Mouse (Mus musculus) urinary bladder, adult 2 months (tissue): ENCODE results near the gene Meig1. TPM values are rescaled to one million over a fixed set of nuclear protein-coding genes. Genes with fewer than 3 reads are reported as not detected.

Experiments
- polyA plus RNA-seq: library from polyadenylated mRNA; depleted of rRNA; stranded (reverse); fragments of >200 nt; gene quantifications from 2 replicates; pipeline ENCODE4 v1.2.3, GENCODE M21; 2012; rRNA removed

The Meig1 gene
- polyA plus RNA-seq, 1 experiment: 0.29 TPM

Other genes with a start within 250 kb of the Meig1 start
- gene Nmt2, start 138.4 kb downstream of the Meig1 start, polyA plus RNA-seq: 11.4 and 13.4 TPM in 2 replicates
- gene Rpp38, start 90.0 kb downstream of the Meig1 start, polyA plus RNA-seq: 14.8 and 19.9 TPM in 2 replicates
- 0.34 TPM in 1 of 2 replicates, not detected in the other for gene Acbd7, start 86.5 kb downstream of the Meig1 start, polyA plus RNA-seq
- not detected in 2 replicates for gene Olah, start 25.4 kb downstream of the Meig1 start, polyA plus RNA-seq
- gene Dclre1c, start 1.5 kb upstream of the Meig1 start, polyA plus RNA-seq: 9.7 and 11.9 TPM in 2 replicates
- gene Suv39h2, start 52.4 kb upstream of the Meig1 start, polyA plus RNA-seq: 1.0 and 1.1 TPM in 2 replicates
- gene Gm45902, start 90.1 kb upstream of the Meig1 start, polyA plus RNA-seq: 1.5 and 1.7 TPM in 2 replicates
- gene Hspa14, start 90.2 kb upstream of the Meig1 start, polyA plus RNA-seq: 41.5 and 51.4 TPM in 2 replicates
- gene Cdnf, start 90.4 kb upstream of the Meig1 start, polyA plus RNA-seq: 3.8 and 5.3 TPM in 2 replicates
- gene Fam107b, start 147.8 kb upstream of the Meig1 start, polyA plus RNA-seq: 30.9 and 37.2 TPM in 2 replicates